Mouse (Mus musculus): ENCODE data around the gene Leng9. TPM values are rescaled to one million over a fixed set of nuclear protein-coding genes. Genes with fewer than 3 reads are reported as not detected.

The Leng9 gene
- total RNA-seq (2014; rRNA removed) (5.1 and 5.5 TPM in 2 replicates), polyA plus RNA-seq (2015; fragmentation: Nextera tagmentation; extraction: Ambion mirVana) (4.4 and 4.8 TPM in 2 replicates)

GRCm38 (mm10) chr7:4150059-4150541 lies at the start of gene Leng9:
Gene Leng9 (minus strand): TSS chr7:4150374.
- under 1% methylated on average over 14 of the region's 14 CpGs for WGBS
- H3K4me1 ChIP-seq (ENCODE audit: insufficient read depth): no peaks in the 10 kb centered on the region
- peak within 1 kb of the TSS; percentile 74 for H3K4me3 ChIP-seq (ENCODE audit: low read depth, low read length)
- peak within 1 kb of the TSS; percentile 83 for H3K9ac ChIP-seq
- H3K27ac ChIP-seq (ENCODE audit: low read depth, low read length): peak within 1 kb of the TSS; percentile 91
- H3K4me2 ChIP-seq (ENCODE audit: low read depth): peak within 1 kb of the TSS; percentile 96
- peak; percentile 1; the same call in 1 of the 2 replicates for ATAC-seq
- DNase-seq: peak; percentile 27
- TF ChIP-seq CTCF (IDR thresholded peaks at IDR 0.05; ENCODE audit: low read depth): no peak
- peaks cover 9% of the 10 kb centered on the region for H3K27me3 ChIP-seq (ENCODE audit: insufficient read depth, low read length)
- peaks cover 31% of the 10 kb centered on the region for H3K36me3 ChIP-seq (ENCODE audit: insufficient read depth)
- no peaks in the 10 kb centered on the region for H3K9me3 ChIP-seq (ENCODE audit: low read length)

- no peak for DNase-seq
- no peaks in the 10 kb centered on the region for H3K9me3 ChIP-seq (ENCODE audit: low read length)
- TF ChIP-seq CTCF (IDR thresholded peaks at IDR 0.05; ENCODE audit: low read depth): no peak
- no peaks in the 10 kb centered on the region for H3K36me3 ChIP-seq (ENCODE audit: insufficient read depth)
- H3K4me3 ChIP-seq (ENCODE audit: low read depth, low read length): no peak overlapping the region
- H3K4me2 ChIP-seq (ENCODE audit: low read depth): no peak overlapping the region
- H3K4me1 ChIP-seq (ENCODE audit: insufficient read depth): no peaks in the 10 kb centered on the region
- ATAC-seq: no peak
- H3K9ac ChIP-seq: no peak overlapping the region
- 45% methylated on average over 3 of the region's 3 CpGs for WGBS
- H3K27me3 ChIP-seq (ENCODE audit: insufficient read depth, low read length): no peaks in the 10 kb centered on the region
- H3K27ac ChIP-seq (ENCODE audit: low read depth, low read length): no peak overlapping the region
Measured at GRCm38 (mm10) chr7:4178438-4178837, 28.3 kb upstream of the Leng9 start.

- Histone ChIP-seq H3K4me2 (ENCODE audit: low read depth) (no peak overlapping the region), H3K27ac (ENCODE audit: low read depth, low read length) (no peak overlapping the region), H3K4me3 (ENCODE audit: low read depth, low read length) (no peak overlapping the region), H3K36me3 (ENCODE audit: insufficient read depth) (no peaks in the 10 kb centered on the region), H3K9ac (no peak overlapping the region), H3K4me1 (ENCODE audit: insufficient read depth) (no peaks in the 10 kb centered on the region), H3K9me3 (ENCODE audit: low read length) (no peaks in the 10 kb centered on the region), H3K27me3 (ENCODE audit: insufficient read depth, low read length) (no peaks in the 10 kb centered on the region)
- DNase-seq (no peak), ATAC-seq (no peak)
- no peak for TF ChIP-seq CTCF (IDR thresholded peaks at IDR 0.05; ENCODE audit: low read depth)
- WGBS: 86% methylated on average over 6 of the region's 6 CpGs
Measured at GRCm38 (mm10) chr7:4170193-4170938, 20.2 kb upstream of the Leng9 start.

GRCm38 (mm10) chr7:4167098-4167497 lies 16.9 kb upstream of the Leng9 start:
- Histone ChIP-seq H3K9ac (no peak overlapping the region), H3K9me3 (ENCODE audit: low read length) (no peaks in the 10 kb centered on the region), H3K27ac (ENCODE audit: low read depth, low read length) (no peak overlapping the region), H3K4me2 (ENCODE audit: low read depth) (no peak overlapping the region), H3K27me3 (ENCODE audit: insufficient read depth, low read length) (no peaks in the 10 kb centered on the region), H3K4me3 (ENCODE audit: low read depth, low read length) (no peak overlapping the region), H3K4me1 (ENCODE audit: insufficient read depth) (no peaks in the 10 kb centered on the region), H3K36me3 (ENCODE audit: insufficient read depth) (no peaks in the 10 kb centered on the region)
- no peak for TF ChIP-seq CTCF (IDR thresholded peaks at IDR 0.05; ENCODE audit: low read depth)
- no peak for DNase-seq
- no peak for ATAC-seq

GRCm38 (mm10) chr7:4165286-4165685 lies 15.1 kb upstream of the Leng9 start:
- Histone ChIP-seq H3K9ac (no peak overlapping the region), H3K4me3 (ENCODE audit: low read depth, low read length) (no peak overlapping the region), H3K4me1 (ENCODE audit: insufficient read depth) (no peaks in the 10 kb centered on the region), H3K9me3 (ENCODE audit: low read length) (no peaks in the 10 kb centered on the region), H3K4me2 (ENCODE audit: low read depth) (0 out of 2 replicates have a peak overlapping the region, but pooled peaks have one; percentile 40), H3K36me3 (ENCODE audit: insufficient read depth) (no peaks in the 10 kb centered on the region), H3K27me3 (ENCODE audit: insufficient read depth, low read length) (no peaks in the 10 kb centered on the region), H3K27ac (ENCODE audit: low read depth, low read length) (no peak overlapping the region)
- DNase-seq (no peak), ATAC-seq (no peak)
- TF ChIP-seq CTCF (IDR thresholded peaks at IDR 0.05; ENCODE audit: low read depth): no peak
- WGBS: 33% methylated on average over 3 of the region's 3 CpGs

GRCm38 (mm10) chr7:4164090-4164910 lies 14.1 kb upstream of the Leng9 start, which contains the start of gene Cdc42ep5:
Gene Cdc42ep5 (minus strand): TSS chr7:4164860.
- no peak for TF ChIP-seq CTCF (IDR thresholded peaks at IDR 0.05; ENCODE audit: low read depth)
- 2% methylated on average over 19 of the region's 20 CpGs for WGBS
- Histone ChIP-seq H3K36me3 (ENCODE audit: insufficient read depth) (no peaks in the 10 kb centered on the region), H3K27ac (ENCODE audit: low read depth, low read length) (no peak within 1 kb of the TSS), H3K9ac (0 out of 2 replicates have a peak within 1 kb of the TSS, but pooled peaks have one; percentile 10), H3K27me3 (ENCODE audit: insufficient read depth, low read length) (no peaks in the 10 kb centered on the region), H3K4me2 (ENCODE audit: low read depth) (peak within 1 kb of the TSS; percentile 40), H3K9me3 (ENCODE audit: low read length) (no peaks in the 10 kb centered on the region), H3K4me1 (ENCODE audit: insufficient read depth) (no peaks in the 10 kb centered on the region), H3K4me3 (ENCODE audit: low read depth, low read length) (peak within 1 kb of the TSS; percentile 23)
- DNase-seq (no peak), ATAC-seq (peak; percentile 34; the same call in 1 of the 2 replicates)

All from forebrain, postnatal 0 days (tissue).